Mouse (Mus musculus) embryonic facial prominence, embryonic 12.5 days (tissue): ENCODE data around the gene Unc13d. TPM values are rescaled to one million over a fixed set of nuclear protein-coding genes. Genes with fewer than 3 reads are reported as not detected.

Experiments
- ATAC-seq: fragments of 200-750 bp; cut with Nextera tagmentation; 2 replicates; pipeline ENCODE4 v1.8.0; 2017; ENCODE audit not compliant: insufficient number of reproducible peaks, insufficient read depth, low FRiP score, low TSS enrichment
- H3K27ac ChIP-seq: fragments of 300-500 bp; sonication (generic); 2 replicates; pipeline ENCODE4 v1.5.1; 2016; ENCODE audit warnings: mild to moderate bottlenecking
- H3K27me3 ChIP-seq: fragments of 300-500 bp; sonication (generic); 2 replicates; pipeline ENCODE4 v1.6.1; 2016; ENCODE audit warnings: mild to moderate bottlenecking, moderate library complexity
- H3K36me3 ChIP-seq: fragments of 300-500 bp; sonication (generic); 2 replicates; pipeline ENCODE4 v1.6.1; 2016; ENCODE audit warnings: mild to moderate bottlenecking
- H3K4me1 ChIP-seq: fragments of 300-500 bp; sonication (generic); 2 replicates; pipeline ENCODE4 v1.6.1; 2016
- H3K4me2 ChIP-seq: fragments of 300-500 bp; sonication (generic); replicated peaks from 2 replicates; pipeline ENCODE4 v1.6.1; 2016; ENCODE audit warnings: mild to moderate bottlenecking, moderate library complexity
- H3K4me3 ChIP-seq: fragments of 300-500 bp; sonication (generic); 2 replicates; pipeline ENCODE4 v1.5.1; 2016; ENCODE audit warnings: mild to moderate bottlenecking
- H3K9ac ChIP-seq: fragments of 300-500 bp; sonication (generic); 2 replicates; pipeline ENCODE4 v1.6.1; 2016; ENCODE audit warnings: mild to moderate bottlenecking, moderate library complexity
- H3K9me3 ChIP-seq: fragments of 300-500 bp; sonication (generic); 2 replicates; pipeline ENCODE4 v1.6.1; 2016; ENCODE audit warnings: mild to moderate bottlenecking, moderate library complexity
- WGBS: fragments of 180-500 bp; shearing (Covaris S2); methylation state at CpG from one replicate; pipeline ENCODE4 v1.1.7; 2016; 5-methylcytosine and 5-hydroxymethylcytosine counted together
- polyA plus RNA-seq: library from polyadenylated mRNA; unstranded; fragments of >200 nt; fragmentation: Nextera tagmentation; extraction: Ambion mirVana; gene quantifications from 2 replicates; pipeline ENCODE4 v1.2.1, GENCODE M21; 2016

Gene Unc13d
- polyA plus RNA-seq, 1 experiment from 2014 or later, result 1.3 TPM

DNA sequence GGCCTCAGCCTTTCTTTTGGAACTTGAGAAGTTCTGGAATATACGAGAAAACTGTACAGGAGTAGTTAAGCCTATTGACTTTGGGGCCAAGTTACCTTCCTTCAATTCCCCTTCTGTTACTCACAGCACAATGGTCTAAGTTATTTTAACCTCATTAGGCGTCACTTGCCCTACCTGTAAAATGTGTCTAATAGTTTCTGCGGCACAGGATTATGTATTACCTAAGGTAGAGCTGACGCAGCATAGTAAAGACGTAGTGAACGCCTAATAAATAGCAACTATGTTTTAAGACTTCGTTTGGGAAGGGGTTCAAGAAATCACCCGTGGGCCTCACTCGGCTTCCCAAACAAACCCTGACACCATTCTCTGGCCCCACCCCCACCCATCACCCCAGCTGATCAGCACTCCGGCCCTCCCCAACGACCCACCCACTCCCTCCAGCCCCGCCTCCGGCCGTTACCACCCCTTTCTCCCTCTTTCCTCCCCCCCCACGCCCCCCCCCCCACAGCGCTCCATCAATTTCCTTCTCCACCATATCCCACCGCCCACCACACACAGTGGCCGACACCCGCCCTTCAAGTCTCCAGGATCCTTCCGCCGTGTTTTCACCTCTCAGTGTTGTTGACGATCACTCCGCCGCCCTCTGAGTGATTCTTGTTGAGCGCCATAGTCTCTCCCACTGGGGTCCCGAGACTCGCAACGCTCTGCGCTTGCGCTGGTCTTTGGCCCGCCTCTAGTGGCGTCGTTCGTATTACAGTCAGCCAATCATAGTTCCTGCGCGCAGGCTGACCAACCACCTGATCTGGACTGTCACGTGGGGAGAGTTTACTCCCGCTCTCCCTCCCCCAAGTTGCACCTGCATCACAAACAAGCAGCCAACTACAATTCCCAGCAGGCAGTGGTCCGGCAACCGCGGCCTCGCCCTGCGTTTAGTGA lies 8.8 kb upstream of the Unc13d start, which contains the start of gene Wbp2:
Gene Wbp2, minus strand, starts transcription at position 738 of the 936 bp plus-strand sequence.
- peak; percentile 94 for ATAC-seq
- Histone ChIP-seq H3K4me3 (peak within 1 kb of the TSS; percentile 42), H3K4me2 (peak within 1 kb of the TSS; percentile 61), H3K9ac (peak within 1 kb of the TSS; percentile 38), H3K4me1 (peaks cover 16% of the 10 kb centered on the region), H3K9me3 (no peaks in the 10 kb centered on the region), H3K27ac (peak within 1 kb of the TSS; percentile 79), H3K36me3 (peaks cover 23% of the 10 kb centered on the region), H3K27me3 (no peaks in the 10 kb centered on the region)
- 5% methylated on average over 41 of the region's 43 CpGs for WGBS

DNA sequence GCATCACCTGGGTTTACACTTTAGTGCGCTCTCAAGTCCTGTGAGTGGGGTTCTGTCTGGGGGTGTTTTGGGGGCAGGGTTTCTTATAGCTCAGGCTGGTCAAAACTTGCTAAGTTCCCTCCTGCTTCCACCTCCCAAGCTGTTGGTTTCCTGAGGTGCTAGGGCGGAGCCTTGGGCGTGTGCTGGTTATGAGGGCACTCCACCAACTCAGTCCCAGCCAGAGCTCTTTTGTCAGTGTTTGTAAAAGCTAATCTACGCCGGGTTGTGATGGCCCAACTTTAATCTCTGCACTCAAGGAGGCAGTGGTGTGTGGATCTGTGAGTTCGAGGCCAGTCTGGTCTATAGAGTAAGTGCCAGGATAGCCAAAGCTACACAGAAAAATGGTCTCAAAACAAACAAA lies 6.4 kb upstream of the Unc13d start:
- Histone ChIP-seq H3K4me1 (peaks cover 18% of the 10 kb centered on the region), H3K4me2 (no peak overlapping the region), H3K9ac (no peak overlapping the region), H3K36me3 (peaks cover 47% of the 10 kb centered on the region), H3K27ac (no peak overlapping the region), H3K27me3 (no peaks in the 10 kb centered on the region), H3K4me3 (no peak overlapping the region), H3K9me3 (no peaks in the 10 kb centered on the region)
- WGBS, result 89% methylated on average over 6 of the region's 6 CpGs
- ATAC-seq, result no peak

- H3K9me3 ChIP-seq, result no peaks in the 10 kb centered on the region
- no peak overlapping the region for H3K4me2 ChIP-seq
- no peaks in the 10 kb centered on the region for H3K27me3 ChIP-seq
- peaks cover 23% of the 10 kb centered on the region for H3K4me1 ChIP-seq
- H3K27ac ChIP-seq, result no peak overlapping the region
- H3K4me3 ChIP-seq, result no peak overlapping the region
- peaks cover 51% of the 10 kb centered on the region for H3K36me3 ChIP-seq
- 88% methylated on average over 14 of the region's 14 CpGs for WGBS
- H3K9ac ChIP-seq, result no peak overlapping the region
- ATAC-seq, result no peak
Measured at GRCm38 (mm10) chr11:116083096-116083672, 5.4 kb upstream of the Unc13d start.

- H3K4me2 ChIP-seq, result no peak overlapping the region
- WGBS, result 67% methylated on average over 6 of the region's 6 CpGs
- no peak for ATAC-seq
- H3K9me3 ChIP-seq, result no peaks in the 10 kb centered on the region
- no peak overlapping the region for H3K27ac ChIP-seq
- peaks cover 51% of the 10 kb centered on the region for H3K36me3 ChIP-seq
- no peaks in the 10 kb centered on the region for H3K27me3 ChIP-seq
- peaks cover 20% of the 10 kb centered on the region; the same call in 1 of the 2 replicates for H3K4me1 ChIP-seq
- no peak overlapping the region for H3K9ac ChIP-seq
- H3K4me3 ChIP-seq, result no peak overlapping the region
Measured at GRCm38 (mm10) chr11:116081081-116081480, 3.3 kb upstream of the Unc13d start.

DNA sequence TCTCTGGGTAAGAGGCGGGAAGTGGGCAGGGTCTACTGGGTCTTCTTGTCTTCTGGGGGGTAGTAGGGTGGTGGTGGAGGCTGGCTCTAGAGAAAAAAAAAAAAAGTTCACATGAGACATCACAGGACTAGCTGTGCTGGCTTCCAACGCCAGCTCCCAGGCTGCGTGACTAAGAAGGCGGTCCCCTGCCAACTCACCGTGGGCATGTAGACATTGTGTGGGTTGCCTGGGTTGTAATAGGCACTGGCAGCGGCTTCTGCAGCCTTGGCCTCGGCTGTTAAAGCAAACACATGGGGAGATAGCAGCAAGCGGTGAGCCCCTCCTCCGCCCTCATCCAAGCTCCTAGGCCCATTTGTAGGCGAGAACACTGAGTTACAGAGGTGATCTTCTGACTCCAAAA lies 1.8 kb upstream of the Unc13d start:
- Histone ChIP-seq H3K9ac (no peak overlapping the region), H3K36me3 (peaks cover 51% of the 10 kb centered on the region), H3K4me3 (no peak overlapping the region), H3K27me3 (no peaks in the 10 kb centered on the region), H3K4me1 (peaks cover 16% of the 10 kb centered on the region; the same call in 1 of the 2 replicates), H3K4me2 (no peak overlapping the region), H3K9me3 (no peaks in the 10 kb centered on the region), H3K27ac (no peak overlapping the region)
- no peak for ATAC-seq
- WGBS, result 79% methylated on average over 10 of the region's 10 CpGs

GRCm38 (mm10) chr11:116078676-116079320 lies 1.0 kb upstream of the Unc13d start:
- ATAC-seq, result no peak
- Histone ChIP-seq H3K4me3 (no peak overlapping the region), H3K27ac (0 out of 2 replicates have a peak overlapping the region, but pooled peaks have one; percentile 50), H3K4me1 (peaks cover 16% of the 10 kb centered on the region; the same call in 1 of the 2 replicates), H3K36me3 (peaks cover 48% of the 10 kb centered on the region), H3K4me2 (no peak overlapping the region), H3K27me3 (no peaks in the 10 kb centered on the region), H3K9me3 (no peaks in the 10 kb centered on the region), H3K9ac (no peak overlapping the region)
- WGBS, result 33% methylated on average over 10 of the region's 10 CpGs

DNA sequence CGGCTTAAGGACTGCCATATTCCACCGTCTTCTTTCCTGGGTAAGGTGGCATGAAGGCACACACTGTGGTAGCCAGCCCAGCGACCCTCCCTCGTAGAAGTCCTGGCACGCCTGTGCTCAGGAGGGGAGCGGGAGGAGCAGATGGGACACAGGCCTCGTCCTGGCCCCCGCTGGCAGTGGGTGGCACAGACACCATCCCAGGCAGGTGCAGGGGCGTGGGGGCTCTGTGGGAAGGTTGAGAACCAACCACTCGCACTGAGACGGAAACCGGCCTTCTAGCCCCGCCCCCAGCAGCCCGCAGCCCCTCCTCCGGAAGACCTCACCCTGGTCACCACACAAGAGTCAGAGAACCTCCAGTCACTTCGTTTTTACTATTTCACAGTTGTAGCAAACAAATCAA lies 460 bp upstream of the Unc13d start:
- ATAC-seq, result no peak
- no peaks in the 10 kb centered on the region for H3K9me3 ChIP-seq
- H3K9ac ChIP-seq, result peak overlapping the region; percentile 44; the same call in 1 of the 2 replicates
- WGBS, result 10% methylated on average over 16 of the region's 16 CpGs
- no peaks in the 10 kb centered on the region for H3K27me3 ChIP-seq
- H3K27ac ChIP-seq, result 0 out of 2 replicates have a peak overlapping the region, but pooled peaks have one; percentile 41
- peaks cover 42% of the 10 kb centered on the region for H3K36me3 ChIP-seq
- peaks cover 16% of the 10 kb centered on the region; the same call in 1 of the 2 replicates for H3K4me1 ChIP-seq
- H3K4me3 ChIP-seq, result peak overlapping the region; percentile 15; the same call in 1 of the 2 replicates
- peak overlapping the region; percentile 42 for H3K4me2 ChIP-seq

DNA sequence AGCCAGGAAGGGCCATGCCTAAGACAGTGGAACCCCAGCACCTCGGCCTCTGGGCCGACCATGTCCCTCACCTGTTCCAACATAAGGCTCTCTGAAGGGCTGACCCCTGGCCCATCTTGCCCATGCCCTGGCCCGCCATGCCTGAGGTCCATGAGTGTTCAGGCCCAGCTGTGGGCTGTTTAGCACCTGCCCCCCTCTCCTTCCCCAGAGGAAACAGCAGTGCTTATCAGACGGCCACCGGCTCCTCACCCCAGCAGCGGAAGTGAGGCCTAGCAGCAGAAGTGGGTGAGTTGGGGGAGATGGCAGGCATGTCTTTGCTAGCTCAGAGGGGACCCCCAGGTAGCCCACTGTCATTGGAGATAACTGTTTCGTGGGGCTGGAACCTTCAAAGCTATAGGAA lies 925 bp downstream of the Unc13d start:
- WGBS, result 87% methylated on average over 7 of the region's 7 CpGs
- Histone ChIP-seq H3K4me1 (peaks cover 16% of the 10 kb centered on the region; the same call in 1 of the 2 replicates), H3K9ac (no peak overlapping the region), H3K27ac (no peak overlapping the region), H3K36me3 (peaks cover 31% of the 10 kb centered on the region), H3K4me2 (no peak overlapping the region), H3K4me3 (no peak overlapping the region), H3K9me3 (no peaks in the 10 kb centered on the region), H3K27me3 (no peaks in the 10 kb centered on the region)
- ATAC-seq, result no peak

GRCm38 (mm10) chr11:116076266-116076540 lies 1.6 kb downstream of the Unc13d start:
- no peaks in the 10 kb centered on the region for H3K9me3 ChIP-seq
- H3K9ac ChIP-seq, result no peak overlapping the region
- H3K36me3 ChIP-seq, result peaks cover 25% of the 10 kb centered on the region
- 54% methylated on average over 7 of the region's 7 CpGs for WGBS
- no peak for ATAC-seq
- H3K4me1 ChIP-seq, result peaks cover 16% of the 10 kb centered on the region; the same call in 1 of the 2 replicates
- no peak overlapping the region for H3K4me3 ChIP-seq
- no peak overlapping the region for H3K4me2 ChIP-seq
- no peaks in the 10 kb centered on the region for H3K27me3 ChIP-seq
- H3K27ac ChIP-seq, result no peak overlapping the region

DNA sequence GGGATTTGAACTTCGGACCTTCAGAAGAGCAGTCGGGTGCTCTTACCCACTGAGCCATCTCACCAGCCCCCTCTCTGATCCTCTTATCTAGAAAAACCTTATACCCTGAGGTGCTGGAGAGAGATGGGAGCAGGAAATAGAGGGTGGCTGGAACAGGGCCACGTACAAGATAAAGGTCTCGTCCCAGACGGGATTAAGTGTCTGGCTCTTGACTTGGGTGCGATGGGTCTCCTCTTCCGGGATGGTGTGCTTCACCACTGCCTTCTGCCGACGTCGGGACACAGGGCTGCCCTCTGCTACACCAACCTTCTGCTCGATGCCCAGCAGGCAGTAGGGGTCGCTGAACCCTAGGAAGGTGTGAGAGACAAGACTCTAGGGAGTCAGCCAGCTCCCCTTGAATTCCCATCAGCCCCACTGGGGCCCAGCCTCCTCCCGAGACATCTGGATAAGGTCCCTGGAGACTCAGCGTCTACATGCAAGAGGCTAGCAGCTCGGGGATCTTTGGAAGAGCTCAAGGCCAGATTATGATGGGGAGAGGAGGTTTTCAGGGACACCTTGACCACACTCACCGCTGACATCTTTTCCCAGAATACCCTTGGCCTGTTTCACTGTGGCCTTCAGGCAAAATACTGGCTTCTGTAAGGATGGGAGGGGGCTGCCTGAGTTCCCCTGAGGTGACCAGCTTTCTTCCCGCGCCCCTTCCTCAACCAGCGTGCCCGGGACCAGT lies 2.1 kb downstream of the Unc13d start:
- no peak overlapping the region for H3K4me2 ChIP-seq
- no peak overlapping the region for H3K4me3 ChIP-seq
- no peak overlapping the region for H3K9ac ChIP-seq
- H3K27ac ChIP-seq, result no peak overlapping the region
- H3K9me3 ChIP-seq, result no peaks in the 10 kb centered on the region
- peaks cover 20% of the 10 kb centered on the region for H3K36me3 ChIP-seq
- no peaks in the 10 kb centered on the region for H3K27me3 ChIP-seq
- no peak for ATAC-seq
- H3K4me1 ChIP-seq, result peaks cover 16% of the 10 kb centered on the region; the same call in 1 of the 2 replicates
- 56% methylated on average over 20 of the region's 20 CpGs for WGBS

GRCm38 (mm10) chr11:116074436-116074991 lies 3.2 kb downstream of the Unc13d start:
- Histone ChIP-seq H3K36me3 (peaks cover 8% of the 10 kb centered on the region), H3K4me2 (no peak overlapping the region), H3K4me1 (peaks cover 16% of the 10 kb centered on the region; the same call in 1 of the 2 replicates), H3K9ac (no peak overlapping the region), H3K27ac (no peak overlapping the region), H3K4me3 (no peak overlapping the region), H3K9me3 (no peaks in the 10 kb centered on the region), H3K27me3 (no peaks in the 10 kb centered on the region)
- WGBS, result 57% methylated on average over 7 of the region's 7 CpGs
- ATAC-seq, result no peak
